Mouse (Mus musculus) stomach, embryonic 16.5 days (tissue): ENCODE data around the gene Psma7. TPM values are rescaled to one million over a fixed set of nuclear protein-coding genes. Genes with fewer than 3 reads are reported as not detected.

Source experiments
- ATAC-seq: fragments of 200-750 bp; cut with Nextera tagmentation; 2 replicates; pipeline ENCODE4 v1.8.0; 2017; ENCODE audit warnings: moderate number of reproducible peaks, moderate TSS enrichment; ENCODE audit not compliant: insufficient read depth, low FRiP score
- H3K27ac ChIP-seq: fragments of 300-500 bp; sonication (generic); 2 replicates; pipeline ENCODE4 v1.5.1; 2014; ENCODE audit warnings: low read length
- H3K27me3 ChIP-seq: fragments of 300-500 bp; sonication (generic); 2 replicates; pipeline ENCODE4 v1.6.1; 2014; ENCODE audit warnings: low read length, control low read depth, mixed read lengths; ENCODE audit not compliant: control insufficient read depth, insufficient read depth
- H3K36me3 ChIP-seq: fragments of 300-500 bp; sonication (generic); 2 replicates; pipeline ENCODE4 v1.6.1; 2014; ENCODE audit warnings: low read length; ENCODE audit not compliant: control insufficient read depth, insufficient read depth
- H3K4me1 ChIP-seq: fragments of 300-500 bp; sonication (generic); 2 replicates; pipeline ENCODE4 v1.6.1; 2014; ENCODE audit warnings: low read length, control low read depth, mixed read lengths; ENCODE audit not compliant: control insufficient read depth, insufficient read depth
- H3K4me2 ChIP-seq: fragments of 300-500 bp; sonication (generic); 2 replicates; pipeline ENCODE4 v1.6.1; 2014; ENCODE audit warnings: low read depth, low read length, mixed read lengths
- H3K4me3 ChIP-seq: fragments of 300-500 bp; sonication (generic); replicated peaks from 2 replicates; pipeline ENCODE4 v1.5.1; 2014; ENCODE audit warnings: mild to moderate bottlenecking, low read length
- H3K9ac ChIP-seq: fragments of 300-500 bp; sonication (generic); 2 replicates; pipeline ENCODE4 v1.6.1; 2014; ENCODE audit warnings: low read length
- H3K9me3 ChIP-seq: fragments of 300-500 bp; sonication (generic); replicated peaks from 2 replicates; pipeline ENCODE4 v1.6.1; 2016; ENCODE audit warnings: low read length, control low read depth; ENCODE audit not compliant: control insufficient read depth
- WGBS: fragments of 180-500 bp; shearing (Covaris S2); extraction: QIAGEN DNeasy Blood & Tissue Kit; methylation state at CpG from one replicate; pipeline ENCODE4 v1.1.7; 2014; 5-methylcytosine and 5-hydroxymethylcytosine counted together
- polyA plus RNA-seq: library from polyadenylated mRNA; unstranded; fragments of >200 nt; fragmentation: Nextera tagmentation; extraction: Ambion mirVana; gene quantifications from 2 replicates; pipeline ENCODE4 v1.2.1, GENCODE M21; 2015

The Psma7 gene
- polyA plus RNA-seq, 1 experiment from 2014 or later, result 471 TPM

- no peaks in the 10 kb centered on the region for H3K36me3 ChIP-seq
- peaks cover 6% of the 10 kb centered on the region for H3K4me1 ChIP-seq
- WGBS, result 92% methylated on average over 18 of the region's 18 CpGs
- H3K4me3 ChIP-seq, result no peak overlapping the region
- no peak for ATAC-seq
- no peak overlapping the region for H3K9ac ChIP-seq
- H3K27me3 ChIP-seq, result no peaks in the 10 kb centered on the region
- H3K4me2 ChIP-seq, result no peak overlapping the region
- no peak overlapping the region for H3K27ac ChIP-seq
- H3K9me3 ChIP-seq, result no peaks in the 10 kb centered on the region
Observed at GRCm38 (mm10) chr2:180047980-180048635, 5.9 kb upstream of the Psma7 start.

- 76% methylated on average over 3 of the region's 3 CpGs for WGBS
- Histone ChIP-seq H3K4me2 (no peak overlapping the region), H3K36me3 (no peaks in the 10 kb centered on the region), H3K27me3 (no peaks in the 10 kb centered on the region), H3K9ac (no peak overlapping the region), H3K27ac (no peak overlapping the region), H3K9me3 (no peaks in the 10 kb centered on the region), H3K4me3 (no peak overlapping the region), H3K4me1 (peaks cover 6% of the 10 kb centered on the region)
- ATAC-seq, result no peak
Observed at GRCm38 (mm10) chr2:180047580-180047979, 5.3 kb upstream of the Psma7 start.

DNA sequence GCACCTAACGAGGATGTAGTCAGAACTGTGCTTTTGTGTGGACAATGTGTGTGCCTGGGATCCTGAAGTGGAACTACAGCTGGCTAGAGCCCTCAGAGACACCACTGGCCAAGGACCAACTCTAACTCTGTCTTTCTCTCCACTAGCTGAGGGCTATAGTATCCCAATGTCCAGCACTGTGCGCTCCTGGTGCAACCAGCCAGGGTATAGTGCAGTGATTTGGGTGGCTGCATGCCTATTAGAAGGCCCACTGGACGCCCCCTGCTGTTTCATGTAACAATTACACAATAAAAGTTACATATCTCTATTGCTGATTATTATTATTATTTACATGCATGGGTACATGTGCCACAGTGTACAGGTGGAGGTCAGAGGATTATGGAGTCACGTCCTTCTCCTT, 3.0 kb upstream of the Psma7 start:
- H3K4me2 ChIP-seq, result no peak overlapping the region
- H3K9ac ChIP-seq, result no peak overlapping the region
- 45% methylated on average over 4 of the region's 4 CpGs for WGBS
- H3K36me3 ChIP-seq, result no peaks in the 10 kb centered on the region
- no peak overlapping the region for H3K4me3 ChIP-seq
- ATAC-seq, result no peak
- no peak overlapping the region for H3K27ac ChIP-seq
- H3K9me3 ChIP-seq, result no peaks in the 10 kb centered on the region
- peaks cover 18% of the 10 kb centered on the region for H3K4me1 ChIP-seq
- no peaks in the 10 kb centered on the region for H3K27me3 ChIP-seq

DNA sequence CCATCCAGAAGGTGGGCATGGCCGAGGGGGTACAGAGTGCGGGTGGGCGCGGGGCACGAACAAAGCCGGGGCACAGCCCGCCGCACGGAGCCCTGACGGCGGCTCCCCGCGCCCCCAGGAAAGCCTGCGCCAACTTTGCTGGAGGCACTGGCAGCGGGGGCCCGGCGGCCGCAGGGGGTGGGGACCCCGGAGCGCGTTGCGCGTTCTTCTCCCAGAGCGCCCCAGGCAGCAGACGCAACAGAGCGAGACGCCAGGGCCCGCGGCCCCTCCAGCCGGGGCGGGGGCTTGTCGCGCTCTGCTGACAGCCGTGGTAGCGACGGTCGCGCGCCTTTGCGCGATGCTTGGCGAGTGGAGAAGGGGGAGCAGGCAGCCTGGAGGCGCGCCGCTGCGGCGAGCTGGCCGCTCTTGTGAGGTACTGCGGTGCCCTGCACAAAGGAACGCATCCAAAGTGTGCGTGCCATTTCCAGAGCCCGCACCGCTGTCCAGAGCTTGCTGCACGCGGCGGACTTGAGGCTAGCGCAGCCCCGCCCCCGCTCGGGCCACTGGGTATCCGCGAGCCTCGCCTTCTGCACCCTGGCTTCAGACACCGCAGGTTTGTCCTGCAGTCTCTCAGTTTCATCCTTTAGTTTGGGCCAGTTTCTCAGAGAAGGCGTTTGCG, 754 bp upstream of the Psma7 start:
- H3K36me3 ChIP-seq, result no peaks in the 10 kb centered on the region; the same call in 1 of the 2 replicates
- peak overlapping the region; percentile 92 for H3K27ac ChIP-seq
- H3K4me1 ChIP-seq, result peaks cover 20% of the 10 kb centered on the region
- no peaks in the 10 kb centered on the region for H3K9me3 ChIP-seq
- peak; percentile 28; the same call in 1 of the 2 replicates for ATAC-seq
- peak overlapping the region; percentile 89 for H3K4me2 ChIP-seq
- H3K4me3 ChIP-seq, result peak overlapping the region; percentile 99
- H3K9ac ChIP-seq, result peak overlapping the region; percentile 92
- H3K27me3 ChIP-seq, result no peaks in the 10 kb centered on the region
- WGBS, result under 1% methylated on average over 66 of the region's 66 CpGs

- Histone ChIP-seq H3K9me3 (no peaks in the 10 kb centered on the region), H3K9ac (peak overlapping the region; percentile 92), H3K4me1 (peaks cover 20% of the 10 kb centered on the region), H3K4me3 (peak overlapping the region; percentile 99), H3K27ac (peak overlapping the region; percentile 92), H3K4me2 (peak overlapping the region; percentile 89), H3K36me3 (peaks cover 4% of the 10 kb centered on the region; the same call in 1 of the 2 replicates), H3K27me3 (no peaks in the 10 kb centered on the region)
- ATAC-seq, result peak; percentile 57
- under 1% methylated on average over 66 of the region's 66 CpGs for WGBS
Observed at GRCm38 (mm10) chr2:180041577-180042255, 517 bp downstream of the Psma7 start.

DNA sequence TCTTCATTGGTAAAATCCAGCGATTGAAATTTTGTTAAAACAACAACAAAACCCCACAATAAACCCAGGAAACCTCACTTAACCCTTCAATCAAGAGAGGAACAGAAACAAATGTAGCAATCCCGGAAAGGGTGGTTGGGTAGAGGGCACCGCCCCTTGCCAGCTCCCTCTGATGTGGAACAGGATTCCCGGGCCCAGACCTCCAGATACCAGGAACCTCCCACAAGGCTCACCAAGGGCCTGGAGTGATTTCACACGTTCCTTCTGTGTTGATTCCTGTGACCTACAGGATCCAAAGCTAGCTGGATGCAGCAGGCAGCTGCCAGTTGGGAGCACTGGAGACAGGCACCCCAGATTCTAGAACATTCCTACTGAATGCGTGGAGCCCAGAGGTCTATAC, 1.8 kb downstream of the Psma7 start:
- ATAC-seq, result no peak
- 38% methylated on average over 6 of the region's 6 CpGs for WGBS
- H3K27ac ChIP-seq, result no peak overlapping the region
- H3K9ac ChIP-seq, result peak overlapping the region; percentile 92
- peaks cover 20% of the 10 kb centered on the region for H3K4me1 ChIP-seq
- no peaks in the 10 kb centered on the region for H3K9me3 ChIP-seq
- H3K4me2 ChIP-seq, result peak overlapping the region; percentile 89; the same call in 1 of the 2 replicates
- H3K36me3 ChIP-seq, result peaks cover 13% of the 10 kb centered on the region
- H3K27me3 ChIP-seq, result no peaks in the 10 kb centered on the region
- peak overlapping the region; percentile 99 for H3K4me3 ChIP-seq

DNA sequence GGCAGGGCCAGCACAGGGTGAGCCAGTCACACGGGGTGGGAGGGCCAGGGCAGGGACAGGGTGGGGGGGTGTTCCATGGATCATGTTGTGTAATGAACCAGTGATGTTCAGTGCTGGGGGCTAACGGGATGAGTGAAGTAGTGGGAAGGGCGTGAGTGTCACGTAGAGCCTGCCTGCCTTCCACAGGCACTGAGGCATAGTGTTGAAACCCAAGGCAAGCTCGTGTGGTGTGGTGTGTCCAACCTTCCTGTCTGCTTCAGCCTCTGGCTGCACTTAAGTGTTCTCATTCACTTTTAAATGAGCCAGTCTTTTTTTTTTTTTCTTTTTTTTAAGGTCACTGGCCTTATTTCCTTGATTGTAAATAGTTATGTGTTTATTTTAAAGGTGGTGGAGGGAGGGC, 7.5 kb downstream of the Psma7 start:
- H3K9ac ChIP-seq, result no peak overlapping the region
- H3K27me3 ChIP-seq, result no peaks in the 10 kb centered on the region
- no peak for ATAC-seq
- 60% methylated on average over 5 of the region's 5 CpGs for WGBS
- peaks cover 23% of the 10 kb centered on the region for H3K36me3 ChIP-seq
- H3K27ac ChIP-seq, result no peak overlapping the region
- H3K4me1 ChIP-seq, result no peaks in the 10 kb centered on the region
- no peaks in the 10 kb centered on the region for H3K9me3 ChIP-seq
- no peak overlapping the region for H3K4me3 ChIP-seq
- H3K4me2 ChIP-seq, result no peak overlapping the region

DNA sequence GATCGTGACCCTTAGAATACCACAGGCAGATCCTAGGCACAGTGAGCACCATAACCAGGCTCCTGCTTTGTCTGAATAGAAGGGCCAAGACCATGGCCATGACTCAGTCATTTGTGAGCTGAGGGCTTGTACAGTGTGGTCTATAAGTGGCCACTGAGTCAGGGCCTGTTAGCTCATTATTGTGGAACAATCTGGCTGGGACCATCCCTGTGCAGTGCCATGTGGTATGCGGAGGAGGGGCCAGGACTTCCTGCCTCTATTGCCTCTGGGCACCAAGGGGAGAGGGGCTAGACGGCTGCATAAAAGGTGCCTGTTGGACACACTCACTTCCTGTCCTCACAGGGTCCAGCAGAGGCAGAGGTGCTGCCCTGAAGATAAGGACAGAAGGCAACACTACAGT, 8.3 kb downstream of the Psma7 start:
- ATAC-seq, result no peak
- no peaks in the 10 kb centered on the region for H3K27me3 ChIP-seq
- no peak overlapping the region for H3K27ac ChIP-seq
- H3K4me2 ChIP-seq, result no peak overlapping the region
- peaks cover 23% of the 10 kb centered on the region for H3K36me3 ChIP-seq
- no peak overlapping the region for H3K9ac ChIP-seq
- 65% methylated on average over 3 of the region's 3 CpGs for WGBS
- H3K4me1 ChIP-seq, result no peaks in the 10 kb centered on the region
- H3K9me3 ChIP-seq, result no peaks in the 10 kb centered on the region
- H3K4me3 ChIP-seq, result no peak overlapping the region

- ATAC-seq, result no peak
- 80% methylated on average over 3 of the region's 3 CpGs for WGBS
Observed at GRCm38 (mm10) chr2:180032925-180033324, 9.3 kb downstream of the Psma7 start.

More at GRCm38 (mm10) chr2:180032925-180033324, 9.3 kb downstream of the Psma7 start:
- H3K27ac ChIP-seq, result no peak overlapping the region
- no peak overlapping the region for H3K9ac ChIP-seq
- no peaks in the 10 kb centered on the region for H3K27me3 ChIP-seq
- H3K4me1 ChIP-seq, result no peaks in the 10 kb centered on the region
- H3K4me3 ChIP-seq, result no peak overlapping the region
- no peaks in the 10 kb centered on the region for H3K9me3 ChIP-seq
- H3K4me2 ChIP-seq, result no peak overlapping the region
- peaks cover 23% of the 10 kb centered on the region for H3K36me3 ChIP-seq
